Mouse (Mus musculus) mesoderm, embryonic 11.5 days (tissue): ENCODE measurements around the gene Acp4.
A peak's percentile ranks its signal among the peaks of the same experiment; 100 is the strongest.
"Not testable (repeated sequence)": the region's sequence is repeated elsewhere in the genome, so short reads cannot be mapped to it uniquely, and the experiment has no call there.

Experiments
- DNase-seq: peaks from one replicate; pipeline ENCODE4 v3.0.0-alpha.2; 2012; ENCODE audit warnings: low read depth, low spot score

The Acp4 gene

DNA sequence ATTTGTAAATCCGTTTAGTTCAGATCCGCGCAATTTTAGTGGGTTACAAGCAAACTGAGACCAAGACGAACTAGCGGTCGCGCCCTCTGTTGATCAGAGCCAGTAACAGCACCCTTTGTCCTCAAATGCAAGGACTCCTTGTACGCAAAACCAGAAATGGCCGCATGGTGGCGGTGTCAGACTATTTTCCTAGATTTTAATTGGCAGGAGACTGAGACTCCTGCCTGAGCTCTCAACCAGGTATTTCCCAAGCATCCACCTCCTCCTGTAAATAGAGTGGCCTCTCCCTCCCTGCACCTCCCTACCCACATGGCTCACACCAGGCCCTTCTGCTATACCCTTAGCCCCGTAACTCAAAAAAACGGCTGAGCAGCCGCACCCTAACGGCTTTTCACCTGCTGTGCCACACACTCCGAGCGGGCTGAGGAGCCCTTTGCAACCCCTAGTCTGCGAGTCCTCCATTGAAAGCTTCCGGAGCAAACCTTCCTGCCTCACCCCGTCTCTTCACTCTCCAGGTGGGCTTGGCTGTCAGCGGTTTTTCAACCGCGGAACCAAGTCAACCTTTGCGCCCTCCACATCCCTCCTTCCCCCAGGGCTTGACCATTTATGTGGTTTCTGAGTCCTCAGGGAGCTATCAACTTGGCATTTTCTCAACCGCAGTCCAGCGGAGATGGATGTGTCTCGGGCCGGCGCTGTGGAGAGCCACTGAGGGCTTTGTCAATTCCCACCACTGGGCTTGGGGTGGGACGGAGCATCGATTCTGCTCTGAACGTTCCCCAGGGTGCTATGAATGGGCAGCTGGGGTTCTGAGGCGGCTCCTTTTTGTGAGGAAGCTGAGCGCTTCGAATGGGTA, 5.8 kb upstream of the Acp4 start:
- peak; percentile 95 for DNase-seq

DNA sequence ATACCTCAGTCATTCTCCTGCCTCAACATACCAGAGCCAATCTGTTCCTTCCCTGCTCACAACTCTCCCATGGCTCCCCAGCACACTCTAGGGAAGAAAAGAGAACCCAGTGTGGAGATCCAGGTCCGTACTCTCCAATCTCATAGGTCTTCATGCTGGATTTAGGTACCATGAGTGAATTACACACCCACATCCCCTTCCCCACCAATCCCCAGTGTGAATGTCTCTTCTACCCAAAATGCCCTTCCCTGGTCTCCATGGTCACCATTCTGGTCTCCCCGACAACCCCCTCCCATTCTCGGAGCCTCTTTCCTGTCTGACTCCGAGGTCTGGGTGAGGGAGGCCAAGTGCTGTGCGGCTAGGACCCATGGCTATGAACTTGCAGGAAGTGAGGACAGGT, 4.0 kb upstream of the Acp4 start, which contains the start of gene Gm15517:
Gm15517 (plus strand) TSS at position 301 of the 400 bp plus-strand sequence.
- no peak for DNase-seq

DNA sequence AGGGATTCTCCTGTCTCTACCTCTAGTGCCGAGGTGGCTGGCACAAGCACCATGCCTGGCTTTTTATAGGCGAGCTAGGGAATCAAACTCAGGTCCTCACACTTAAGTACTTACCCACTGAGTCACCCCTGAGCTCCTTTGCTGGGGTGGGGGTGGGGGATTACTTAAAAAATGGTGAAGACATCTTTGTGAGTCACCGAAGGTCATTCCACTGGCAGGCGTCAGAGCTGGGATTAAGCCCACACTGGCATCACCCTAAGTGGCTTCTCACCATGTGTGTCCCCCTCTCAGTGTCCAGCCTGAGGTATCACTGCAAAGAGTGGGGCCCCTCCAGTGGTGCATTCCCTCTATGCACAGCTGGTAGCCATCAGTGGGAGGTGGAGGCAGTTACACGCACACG, 3.2 kb upstream of the Acp4 start:
- no peak for DNase-seq

DNA sequence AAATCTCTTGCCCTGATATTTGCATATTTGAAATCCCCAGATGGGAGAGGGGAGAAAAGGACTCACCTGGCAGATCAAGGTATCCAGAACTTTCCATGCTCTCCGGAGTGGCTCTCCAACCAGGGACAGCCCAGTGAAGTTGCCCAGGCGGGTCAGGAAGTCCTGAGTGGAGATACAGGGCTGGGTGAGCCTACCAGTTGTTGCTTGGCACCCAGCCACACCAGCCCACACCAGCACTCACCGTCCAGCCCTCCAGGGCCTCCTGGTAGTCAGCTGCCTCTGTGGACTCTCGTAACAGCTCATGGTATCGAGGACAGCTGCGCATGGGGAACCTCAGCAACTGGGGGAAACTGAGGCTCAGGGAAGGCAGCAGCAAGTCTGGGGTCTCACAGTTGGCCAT, 2.2 kb downstream of the Acp4 start:
- no peak for DNase-seq

DNA sequence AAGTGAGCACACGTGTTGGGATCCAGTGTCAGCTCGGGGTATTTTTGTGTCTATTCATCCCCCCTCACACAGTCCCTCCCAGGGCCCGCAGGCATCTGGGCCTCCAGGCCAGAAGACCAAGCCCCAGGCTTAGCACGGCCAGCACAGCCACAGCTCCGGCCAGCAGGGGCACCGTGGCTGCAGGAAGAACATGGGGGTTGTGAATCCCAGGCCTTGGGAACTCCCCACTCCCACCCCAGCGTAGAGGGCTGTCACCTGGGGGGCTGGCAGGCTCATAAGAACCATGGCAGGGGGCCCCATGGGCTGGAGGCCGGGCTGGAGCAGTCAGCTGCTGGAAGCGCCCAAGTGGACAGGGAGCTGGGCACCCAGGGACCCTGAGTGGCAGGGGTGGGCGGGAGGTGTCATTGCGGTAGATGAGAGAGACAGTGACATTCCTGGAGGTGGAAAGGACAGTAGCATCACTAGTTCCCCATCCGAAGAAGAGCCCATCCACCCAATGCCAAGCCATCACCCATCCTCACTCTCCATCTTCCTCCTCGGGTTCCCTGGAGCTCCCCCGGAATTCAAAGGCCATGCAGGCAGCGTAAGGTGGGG, 4.1 kb downstream of the Acp4 start:
- no peak for DNase-seq

DNA sequence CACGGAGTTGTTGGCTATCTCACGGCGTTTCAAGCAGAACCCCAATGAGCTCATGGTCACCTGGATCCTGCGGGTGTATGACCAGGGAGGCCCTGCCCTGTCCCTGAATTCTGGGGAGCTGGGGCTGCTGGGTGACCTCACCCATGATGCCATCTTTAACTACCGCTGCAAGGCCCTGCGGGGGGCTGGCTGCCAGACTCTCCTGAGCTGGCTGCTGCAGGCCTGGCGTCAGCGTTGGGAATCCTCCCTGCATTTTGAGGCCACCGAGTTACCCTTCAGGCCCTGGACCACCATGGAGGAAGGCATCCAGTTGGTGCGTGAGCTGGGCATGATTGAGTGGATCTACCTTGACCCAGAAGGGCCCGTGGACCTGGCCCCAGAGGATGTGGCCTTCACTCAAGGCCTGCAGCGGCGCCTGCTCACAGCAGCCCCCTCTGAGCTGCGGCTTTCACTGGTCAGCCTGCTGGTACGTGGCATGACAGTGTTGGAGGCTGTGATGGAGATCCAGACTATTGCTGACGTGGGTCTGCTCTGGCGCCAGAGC, 6.4 kb downstream of the Acp4 start:
- DNase-seq, result not testable (repeated sequence)

DNA sequence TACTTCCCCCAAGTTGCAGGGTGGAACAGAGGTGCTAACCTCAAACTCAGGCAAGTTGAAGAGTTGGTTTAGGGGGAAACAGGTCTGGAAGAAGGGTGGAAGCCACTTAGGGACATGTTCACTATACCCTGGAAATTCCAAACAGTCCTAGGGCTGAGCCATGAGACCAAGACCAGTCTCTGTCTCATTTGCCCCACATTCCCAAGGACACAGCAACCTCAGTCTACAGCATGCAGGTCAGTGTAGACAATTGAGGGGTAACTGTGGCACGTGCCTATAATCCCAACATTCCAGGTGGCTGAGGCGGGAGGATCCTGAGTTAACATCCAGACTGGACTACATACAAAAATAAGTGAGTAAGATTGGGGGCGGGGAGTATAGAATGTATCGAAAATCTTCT, 7.9 kb downstream of the Acp4 start:
- no peak for DNase-seq

DNA sequence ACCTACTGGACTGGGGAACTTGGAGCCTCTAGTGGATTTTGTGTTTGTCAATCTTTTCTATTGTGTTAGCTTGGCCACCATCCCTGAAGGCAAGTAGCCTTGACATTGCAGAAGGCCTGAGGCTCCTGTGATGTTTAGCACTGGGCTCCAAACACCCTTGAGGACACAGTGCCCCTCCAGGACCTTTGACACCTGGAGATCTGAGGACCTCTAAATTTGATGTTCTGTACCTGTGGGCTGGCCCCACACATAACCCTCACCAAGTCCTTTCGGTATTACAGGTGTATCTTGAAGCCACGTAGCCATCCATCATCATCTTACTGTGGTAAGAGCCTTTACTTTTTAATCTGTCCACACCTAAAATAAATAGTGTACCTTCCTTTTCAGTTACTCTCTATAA, 9.2 kb downstream of the Acp4 start:
- no peak for DNase-seq

DNA sequence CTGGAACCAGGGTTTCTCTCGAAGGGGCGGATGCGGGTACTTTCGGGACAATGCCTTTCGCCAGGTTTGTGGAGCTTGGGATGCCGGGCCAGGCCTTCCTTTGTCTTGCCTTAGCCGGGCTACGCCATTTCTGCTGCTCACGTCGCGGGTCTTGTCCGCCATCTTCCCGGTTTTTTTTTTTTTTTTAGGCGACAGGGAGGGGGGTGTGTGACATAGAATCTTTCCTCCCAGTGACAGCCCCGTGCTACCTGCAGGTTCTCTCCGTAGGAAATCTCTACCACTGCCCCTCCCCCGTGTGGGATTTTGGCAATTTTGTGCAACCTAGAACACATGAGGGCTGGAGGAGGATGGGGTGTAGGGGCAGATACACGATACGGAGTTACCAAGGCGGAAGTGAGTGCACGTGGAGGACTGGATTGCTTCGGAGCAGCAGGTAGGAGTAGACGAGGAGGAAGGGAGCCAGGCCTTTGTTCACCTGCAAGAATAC, 10.2 kb downstream of the Acp4 start:
- DNase-seq, result peak; percentile 69

DNA sequence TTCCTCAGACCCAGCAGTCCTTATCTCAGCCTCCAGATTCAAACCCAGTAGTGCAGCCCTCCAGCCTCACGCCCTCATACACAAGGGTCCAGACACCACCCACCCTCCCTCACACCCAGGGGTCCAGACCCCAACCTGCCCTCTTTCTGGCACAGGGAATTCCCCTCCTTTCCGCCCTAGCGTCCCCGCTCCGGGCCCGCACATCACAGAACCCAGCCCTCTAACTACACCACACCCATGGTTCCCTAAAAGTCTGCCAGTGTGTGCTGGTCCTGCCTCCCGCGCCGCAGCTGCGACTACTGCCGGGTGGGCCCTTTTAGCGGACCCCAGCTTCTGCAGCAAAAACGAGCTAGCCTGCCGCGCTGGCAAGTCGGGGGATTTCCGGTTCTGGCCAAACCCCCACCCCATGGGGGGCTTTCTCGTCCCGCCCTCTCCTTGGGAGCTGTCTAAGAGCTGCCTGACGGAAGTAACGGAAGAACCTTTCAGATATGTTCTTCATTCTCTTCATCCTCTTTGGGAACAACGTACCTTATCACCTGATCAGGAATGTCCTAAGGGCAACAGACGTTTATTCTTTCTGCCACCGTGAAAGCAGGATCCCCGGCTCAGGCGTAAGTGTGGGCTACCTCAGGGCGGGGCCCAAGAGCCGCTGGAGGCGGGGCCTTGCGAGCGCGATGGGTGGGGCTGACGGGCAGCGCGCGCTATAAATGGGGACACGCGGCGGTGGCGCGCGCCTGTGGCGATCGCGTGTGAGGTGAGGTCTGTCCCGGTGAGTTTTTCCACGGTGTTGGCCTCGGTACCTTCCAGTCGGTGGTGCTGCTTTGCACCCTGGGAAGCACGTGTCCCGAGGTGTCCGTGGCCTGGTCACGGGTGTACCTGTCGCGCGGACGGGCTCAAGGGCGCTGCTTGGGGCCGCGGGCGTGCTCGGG, 10.9 kb downstream of the Acp4 start, which contains the start of the genes 1700028J19Rik and 2410002F23Rik:
1700028J19Rik (minus strand) TSS at position 641 of the 929 bp plus-strand sequence.
2410002F23Rik (plus strand) TSS at position 668 of the 929 bp plus-strand sequence.
- DNase-seq, result peak; percentile 93

DNA sequence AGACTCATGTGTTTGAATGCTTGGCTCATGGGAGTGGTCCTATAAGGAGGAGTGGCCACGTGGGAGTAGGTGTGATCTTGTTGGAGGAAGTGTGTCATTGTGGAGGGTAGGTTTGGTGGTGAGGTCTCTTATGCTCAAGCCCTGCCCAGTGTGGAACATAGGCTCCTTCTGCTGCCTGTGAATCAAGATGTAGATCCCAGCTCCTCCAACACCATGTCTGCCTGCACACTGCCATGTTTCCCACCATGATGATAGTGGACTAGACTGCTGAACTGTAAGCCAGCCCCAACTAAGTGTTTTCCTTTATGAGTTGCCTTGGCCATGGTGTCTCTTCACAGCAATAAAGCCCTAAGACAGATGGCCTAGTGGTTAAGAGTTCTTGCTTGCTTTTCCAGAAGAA, 13.1 kb downstream of the Acp4 start:
- DNase-seq, result no peak

DNA sequence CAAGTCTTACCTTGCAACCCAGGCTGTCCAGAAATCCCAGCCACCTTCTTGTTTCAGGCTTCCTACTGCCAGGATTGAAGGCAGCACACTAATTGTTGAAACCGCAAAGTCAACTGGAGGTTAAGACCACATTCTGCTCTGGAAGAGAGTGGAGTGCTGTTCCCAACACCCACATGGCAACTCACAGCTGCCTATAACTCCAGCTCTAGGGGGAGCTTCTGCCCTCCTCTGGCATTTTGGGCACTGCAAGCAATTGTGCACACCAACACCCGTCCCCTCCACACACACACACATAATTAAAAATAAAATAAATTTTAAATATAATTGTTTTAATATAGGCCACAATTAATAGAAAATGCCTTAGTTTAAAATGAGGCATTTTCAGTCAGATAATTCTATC, 16.0 kb downstream of the Acp4 start:
- DNase-seq, result no peak

DNA sequence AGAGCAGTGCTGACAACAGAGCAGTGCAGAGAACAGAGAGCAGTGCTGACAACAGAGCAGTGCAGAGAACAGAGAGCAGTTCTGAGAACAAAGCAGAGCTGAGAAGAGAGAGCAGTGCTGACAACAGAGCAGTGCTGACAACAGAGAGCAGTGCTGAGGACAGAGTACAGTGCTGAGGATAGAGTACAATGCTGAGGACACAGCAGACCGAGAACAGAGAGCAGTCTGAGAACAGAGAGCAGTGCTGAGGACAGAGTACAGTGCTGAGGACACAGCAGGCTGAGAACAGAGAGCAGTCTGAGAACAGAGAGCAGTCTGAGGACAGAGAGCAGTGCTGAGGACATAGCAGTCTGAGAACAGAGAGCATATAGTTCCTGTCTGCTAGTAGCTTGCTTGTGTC, 16.5 kb downstream of the Acp4 start:
- DNase-seq, result no peak

DNA sequence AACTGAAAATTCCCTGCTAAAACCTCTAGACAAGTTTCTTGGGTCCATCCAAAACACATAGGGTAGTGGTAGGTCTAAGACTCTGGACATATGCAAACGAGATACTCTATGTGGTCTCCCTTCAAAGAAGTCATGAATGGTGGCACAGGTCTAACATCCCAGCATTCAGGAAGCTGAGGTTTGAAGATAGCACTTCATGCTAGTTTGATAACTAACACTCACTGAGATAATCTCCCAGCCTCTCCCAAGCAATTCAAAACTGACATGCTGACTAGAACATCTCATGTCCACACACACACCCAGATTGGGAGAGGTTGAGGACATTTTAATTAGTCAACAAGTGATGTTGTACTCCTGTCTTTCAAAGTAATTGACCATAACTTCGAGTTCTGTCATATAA, 17.3 kb downstream of the Acp4 start:
- DNase-seq, result no peak

DNA sequence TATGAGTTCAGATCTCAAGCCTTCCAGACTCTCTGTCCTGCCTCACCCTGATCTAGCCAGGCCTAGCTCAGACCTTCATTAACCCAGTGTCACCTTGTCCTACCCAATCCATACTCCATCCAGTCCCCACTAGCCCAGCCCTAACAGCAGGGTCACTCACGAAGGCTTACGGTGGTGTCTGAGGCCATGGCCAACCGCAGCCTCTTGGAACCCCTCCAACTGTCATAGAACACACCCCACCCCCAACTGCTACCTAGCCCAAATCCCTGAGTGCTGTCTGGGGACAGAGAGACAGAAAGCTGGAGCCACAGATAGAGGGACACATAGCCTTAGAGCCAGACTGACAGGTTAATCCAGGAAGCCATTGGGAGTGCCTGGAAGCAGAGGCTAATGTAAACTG, 21.3 kb downstream of the Acp4 start, which contains the start of gene Gm36864:
Gm36864 (plus strand) TSS at position 269 of the 400 bp plus-strand sequence.
- no peak for DNase-seq

DNA sequence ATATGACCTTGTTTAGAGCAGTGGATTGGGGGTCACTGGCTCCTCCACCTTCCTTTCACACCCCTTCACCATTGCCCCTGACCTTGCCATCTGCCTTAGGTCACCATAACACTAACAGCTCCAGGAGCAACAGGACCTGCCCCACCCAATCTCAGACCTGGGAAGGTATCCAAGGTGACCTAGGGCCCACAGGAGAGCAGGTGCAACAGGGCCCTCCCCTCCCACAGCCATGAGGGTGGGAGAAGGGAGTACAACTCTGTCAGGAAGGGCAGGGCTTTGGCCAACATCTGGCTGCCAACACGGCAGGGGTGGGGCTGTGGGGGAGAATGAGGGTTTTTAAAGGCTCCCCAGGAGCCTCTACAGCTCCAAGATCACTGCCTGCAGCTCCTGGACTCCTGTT, 32.1 kb downstream of the Acp4 start, which contains the start of gene Klk1:
Klk1 (plus strand) TSS at position 285 of the 400 bp plus-strand sequence.
- DNase-seq, result no peak

DNA sequence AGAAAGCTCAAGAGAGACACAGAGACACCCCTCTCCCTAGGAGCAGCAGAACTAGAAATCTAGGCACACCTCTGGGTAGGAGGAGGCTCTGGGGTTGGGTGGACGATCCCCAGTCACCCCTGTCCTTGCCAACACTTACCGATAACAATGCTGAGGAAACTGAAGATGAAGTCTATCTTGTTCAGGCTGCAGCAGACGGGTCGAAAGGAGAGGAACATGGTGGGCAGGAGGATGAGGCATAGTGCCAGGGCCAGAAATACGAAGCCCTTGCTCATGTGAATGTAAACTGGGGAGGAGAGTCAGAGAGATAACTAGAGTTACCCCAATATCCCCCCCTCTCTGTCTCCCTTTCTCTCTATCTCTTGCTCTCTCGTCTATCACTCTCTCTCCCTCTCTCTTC, 34.8 kb downstream of the Acp4 start:
- DNase-seq, result not testable (repeated sequence)

DNA sequence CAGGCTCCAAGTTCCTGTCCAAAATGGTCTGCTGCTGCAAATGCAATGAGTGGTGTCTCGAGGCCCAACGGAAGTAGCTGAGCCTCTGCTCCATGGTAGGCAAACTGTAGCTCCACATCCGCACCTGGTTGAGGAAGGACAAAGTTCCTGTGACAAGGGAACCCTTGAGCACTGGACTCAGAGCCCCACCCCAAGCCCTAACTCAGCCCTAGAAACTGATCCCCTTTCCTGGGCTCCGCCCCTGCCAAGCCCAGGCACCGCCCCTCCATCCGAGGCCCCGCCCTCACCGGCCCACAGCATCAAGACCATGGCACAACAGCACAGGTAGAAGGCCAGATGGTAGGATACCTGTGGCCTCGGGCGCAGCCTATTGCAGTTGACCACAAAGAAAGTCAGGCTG, 35.6 kb downstream of the Acp4 start:
- DNase-seq, result not testable (repeated sequence)

DNA sequence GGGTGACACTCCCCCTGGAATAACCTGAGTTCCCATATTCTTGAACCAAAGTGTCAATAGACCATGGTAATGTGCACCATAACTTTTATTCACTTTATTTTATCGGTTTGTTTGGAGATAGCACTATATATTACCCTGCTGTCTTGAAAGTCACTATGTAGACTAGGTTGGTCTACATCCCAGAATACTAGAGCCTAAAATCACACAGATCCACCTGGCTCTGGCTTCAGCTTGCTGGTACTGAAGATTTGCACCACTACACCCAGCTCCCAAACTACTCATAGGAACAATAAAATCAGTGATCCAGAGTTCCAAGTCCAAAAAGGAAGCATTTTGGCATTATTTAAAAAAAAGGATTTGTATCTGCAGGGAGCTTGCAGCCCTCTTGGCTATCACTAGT, 41.5 kb downstream of the Acp4 start, which contains the start of gene Klk1b5:
Klk1b5 (plus strand) TSS at position 301 of the 400 bp plus-strand sequence.
- no peak for DNase-seq

DNA sequence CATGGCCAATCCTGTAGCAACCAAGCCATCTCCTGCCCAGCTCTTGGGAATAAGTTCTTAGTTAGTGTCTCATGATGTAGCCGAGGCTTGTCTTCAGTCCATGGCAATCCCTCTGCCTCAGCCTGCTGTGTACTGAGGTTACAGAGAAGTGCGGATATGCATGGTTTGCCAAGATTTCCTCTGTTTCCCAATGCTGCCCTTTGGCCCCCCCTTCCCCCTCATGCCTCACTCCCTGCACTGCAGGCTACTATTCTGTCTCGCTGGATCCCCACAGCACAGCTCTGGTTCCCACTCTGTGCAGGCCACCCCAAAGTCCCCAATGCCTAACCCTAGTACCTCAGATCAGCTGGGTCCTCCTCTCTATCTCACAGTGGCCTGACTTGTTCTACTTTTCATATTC, 48.9 kb downstream of the Acp4 start:
- DNase-seq, result no peak

DNA sequence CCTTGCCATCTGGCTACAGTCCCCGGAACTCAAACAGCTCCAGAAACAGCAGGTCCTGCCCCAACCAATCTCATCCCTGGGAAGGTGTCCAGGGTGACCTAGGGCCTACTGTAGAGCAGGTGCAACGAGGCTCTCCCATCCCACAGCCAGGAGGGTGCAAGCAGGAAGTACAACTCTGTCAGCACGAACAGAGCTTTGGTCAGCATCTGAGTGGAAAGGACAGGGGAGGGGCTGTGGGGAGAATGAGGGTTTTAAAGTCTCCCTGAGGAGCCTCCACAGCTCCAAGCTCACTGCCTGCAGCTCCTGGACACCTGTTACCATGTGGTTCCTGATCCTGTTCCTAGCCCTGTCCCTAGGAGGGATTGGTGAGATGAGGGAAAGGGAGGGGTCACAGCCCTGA, 50.0 kb downstream of the Acp4 start, which contains the start of gene Klk1b4:
Klk1b4 (plus strand) TSS at position 301 of the 400 bp plus-strand sequence.
- DNase-seq, result not testable (repeated sequence)
